Mouse (Mus musculus) E14TG2a.4 (cell line): ENCODE results near the gene Tbx19.

Experiments
- H3K27me3 ChIP-seq: 2 replicates; pipeline ENCODE4 v1.6.1; 2014; ENCODE audit warnings: low read length, control low read depth; ENCODE audit not compliant: insufficient read depth
- H3K36me3 ChIP-seq: 2 replicates; pipeline ENCODE4 v1.6.1; 2014; ENCODE audit warnings: low read length, control low read depth; ENCODE audit not compliant: insufficient read depth
- H3K4me1 ChIP-seq: replicated peaks from 2 replicates; pipeline ENCODE4 v1.6.1; 2014; ENCODE audit warnings: low read depth, low read length, control low read depth
- H3K4me3 ChIP-seq: replicated peaks from 2 replicates; pipeline ENCODE4 v1.5.1; 2014; ENCODE audit warnings: mild to moderate bottlenecking, low read length
- H3K9me3 ChIP-seq: 2 replicates; pipeline ENCODE4 v1.6.1; 2014; ENCODE audit warnings: low read length, control low read depth
- CTCF ChIP-seq: conservative IDR thresholded peaks from 2 replicates; pipeline ENCODE4 v1.5.1; 2014; ENCODE audit warnings: low read length
- NANOG ChIP-seq: IDR thresholded peaks from 2 replicates; pipeline ENCODE4 v1.6.1; 2014; ENCODE audit warnings: borderline replicate concordance, low read length, mixed read lengths
- POU5F1 ChIP-seq: IDR thresholded peaks from 2 replicates; pipeline ENCODE4 v1.6.1; 2014; ENCODE audit warnings: low read length, borderline replicate concordance

Gene Tbx19

GRCm38 (mm10) chr1:165105270-165106010, 55.1 kb downstream of the Tbx19 start:
- no peaks in the 10 kb centered on the region for H3K36me3 ChIP-seq
- TF ChIP-seq POU5F1 = no peak
- TF ChIP-seq CTCF = no peak
- no peak for TF ChIP-seq NANOG
- peaks cover 5% of the 10 kb centered on the region for H3K4me1 ChIP-seq
- no peaks in the 10 kb centered on the region for H3K27me3 ChIP-seq
- H3K4me3 ChIP-seq = no peak overlapping the region
- peaks cover 12% of the 10 kb centered on the region for H3K9me3 ChIP-seq

- TF ChIP-seq POU5F1 (no peak), NANOG (no peak), CTCF (no peak)
Measured at GRCm38 (mm10) chr1:165104707-165105259, 55.8 kb downstream of the Tbx19 start.

DNA sequence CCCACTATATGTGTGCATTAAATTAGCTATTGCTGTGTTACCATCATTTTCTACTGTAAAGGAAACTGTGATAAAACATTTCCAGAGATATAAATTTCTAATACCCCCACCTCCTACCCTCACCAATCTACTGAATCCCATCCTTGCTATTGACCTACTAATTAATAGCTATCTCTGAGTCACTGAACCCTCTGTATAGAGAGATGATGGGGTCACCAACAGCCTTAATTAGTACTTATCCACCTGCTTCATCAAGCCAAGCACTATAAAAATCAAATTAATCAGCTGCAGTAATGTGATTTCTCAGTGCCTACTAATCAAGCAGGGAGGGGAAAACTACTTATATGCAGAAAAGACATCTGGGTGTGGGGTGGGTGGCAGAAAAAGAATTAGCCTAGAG, 61.0 kb downstream of the Tbx19 start:
- Histone ChIP-seq H3K36me3 (no peaks in the 10 kb centered on the region), H3K27me3 (no peaks in the 10 kb centered on the region), H3K4me1 (peaks cover 7% of the 10 kb centered on the region; the same call in 1 of the 2 replicates), H3K4me3 (no peak overlapping the region), H3K9me3 (peaks cover 12% of the 10 kb centered on the region)
- TF ChIP-seq POU5F1 = no peak
- TF ChIP-seq CTCF = no peak
- no peak for TF ChIP-seq NANOG

More at GRCm38 (mm10) chr1:165104707-165105259, 55.8 kb downstream of the Tbx19 start:
- no peaks in the 10 kb centered on the region for H3K27me3 ChIP-seq
- H3K4me3 ChIP-seq = no peak overlapping the region
- H3K36me3 ChIP-seq = no peaks in the 10 kb centered on the region
- peaks cover 5% of the 10 kb centered on the region for H3K4me1 ChIP-seq
- peaks cover 12% of the 10 kb centered on the region for H3K9me3 ChIP-seq

GRCm38 (mm10) chr1:165094871-165095270, 65.7 kb downstream of the Tbx19 start:
- Histone ChIP-seq H3K27me3 (no peaks in the 10 kb centered on the region; the same call in 1 of the 2 replicates), H3K9me3 (no peaks in the 10 kb centered on the region), H3K4me1 (peaks cover 16% of the 10 kb centered on the region), H3K4me3 (no peak overlapping the region), H3K36me3 (no peaks in the 10 kb centered on the region)
- TF ChIP-seq CTCF = no peak
- no peak for TF ChIP-seq NANOG

DNA sequence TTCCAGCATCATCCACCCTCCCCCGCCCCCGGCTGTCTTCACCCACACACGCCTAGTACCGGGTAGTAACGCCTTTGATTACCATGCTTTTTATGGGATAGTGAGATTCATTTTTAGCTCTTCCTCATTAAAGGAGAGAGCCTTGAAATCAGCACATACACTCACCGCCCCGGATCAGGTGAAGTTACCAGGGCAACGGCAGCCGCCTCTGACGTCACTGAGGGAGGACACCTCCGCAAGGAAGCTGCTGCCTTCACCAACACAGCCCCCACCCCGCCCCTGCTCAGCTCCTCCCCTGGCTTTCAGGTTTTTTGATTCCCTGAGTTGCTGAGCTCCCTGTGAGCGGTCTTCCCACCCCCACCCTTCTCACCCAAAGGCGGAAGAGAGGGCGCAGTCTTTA, 68.9 kb downstream of the Tbx19 start:
- no peak for TF ChIP-seq NANOG
- no peak for TF ChIP-seq CTCF
- no peak for TF ChIP-seq POU5F1
- no peak overlapping the region for H3K4me3 ChIP-seq
- H3K27me3 ChIP-seq = no peaks in the 10 kb centered on the region; the same call in 1 of the 2 replicates
- no peaks in the 10 kb centered on the region for H3K9me3 ChIP-seq
- H3K4me1 ChIP-seq = peaks cover 16% of the 10 kb centered on the region
- H3K36me3 ChIP-seq = no peaks in the 10 kb centered on the region

- H3K4me1 ChIP-seq = peaks cover 9% of the 10 kb centered on the region
- no peaks in the 10 kb centered on the region; the same call in 1 of the 2 replicates for H3K27me3 ChIP-seq
- no peak overlapping the region for H3K4me3 ChIP-seq
- TF ChIP-seq NANOG = no peak
- no peak for TF ChIP-seq POU5F1
- TF ChIP-seq CTCF = no peak
- no peaks in the 10 kb centered on the region for H3K36me3 ChIP-seq
- no peaks in the 10 kb centered on the region for H3K9me3 ChIP-seq
Measured at GRCm38 (mm10) chr1:165089556-165089955, 71.0 kb downstream of the Tbx19 start.
